17 mouse cellular contexts compared by ENCODE assay signal in the genomic region with DNA sequence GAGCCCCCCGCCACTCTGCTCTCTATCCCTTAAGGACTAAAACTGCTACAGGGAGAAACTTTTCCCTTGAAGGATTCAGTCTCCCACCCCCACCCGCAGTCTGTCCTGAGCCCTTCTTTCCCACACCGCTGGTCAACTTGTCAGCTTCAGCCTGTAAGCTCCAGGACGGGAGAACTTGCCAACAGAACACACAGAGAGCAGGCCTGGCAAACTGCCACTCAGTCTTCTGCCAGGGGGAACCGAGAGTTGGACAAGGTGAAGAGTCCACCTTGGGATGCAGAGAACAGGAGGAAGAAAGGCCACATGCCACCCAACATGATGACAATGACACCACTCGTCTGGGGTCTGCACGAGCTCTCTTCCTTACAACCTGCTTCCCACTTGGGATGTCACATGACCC. TPM values are rescaled to one million over a fixed set of nuclear protein-coding genes. Genes with fewer than 3 reads are reported as not detected.
DNase-seq lines count a peak whose midpoint lies in the region; ATAC-seq and TF ChIP-seq lines count a peak whose summit lies in the region.
"Had no signal": no experiment of that assay in that cellular context is flagged by ENCODE, and none has a peak within 500 bp of the region (broad histone marks: within the 10 kb centered on the region; RNA-seq: fewer than 3 reads in every experiment).

No protein-coding gene starts in this region.

- 77% methylated on average over 7 of the region's 7 CpGs for WGBS in heart, embryonic 11.5 days (ENCODE audit: insufficient replicate concordance)
- WGBS in kidney, adult 2 months: 46% methylated on average over 7 of the region's 7 CpGs
- 74% methylated on average over 7 of the region's 7 CpGs for WGBS in kidney, embryonic 15.5 days
- WGBS in forebrain, embryonic 15.5 days: 66% methylated on average over 7 of the region's 7 CpGs

- peak; percentile 22 to 32 for DNase-seq in heart, adult 18-20 months
- DNase-seq in kidney, adult 2 months: peak; percentile 76
- DNase-seq in right cerebral cortex, postnatal 4 days: peak; percentile 21
- DNase-seq in right cerebral cortex, postnatal 14 days: no peak
- no peak for DNase-seq in spleen, postnatal 14 days (ENCODE audit: low spot score in 2 of 2)
- DNase-seq: adrenal gland, postnatal 10 days; lung, postnatal 10 days had no signal

- no peak for TF ChIP-seq CTCF in kidney, adult 2 months (conservative IDR thresholded peaks at IDR 0.05; ENCODE audit: insufficient read depth, insufficient read length, low read depth, low read length)

- H3K27me3 ChIP-seq in heart, embryonic 11.5 days (ENCODE audit: control insufficient read depth, insufficient read depth, low read length): no peaks in the 10 kb centered on the region
- H3K27me3 ChIP-seq in kidney, adult 2 months (replicated peaks; ENCODE audit: control insufficient read depth, insufficient read depth, low read length): no peaks in the 10 kb centered on the region
- H3K27me3 ChIP-seq in kidney, embryonic 15.5 days: no peaks in the 10 kb centered on the region
- H3K27me3 ChIP-seq in forebrain, embryonic 15.5 days: no peaks in the 10 kb centered on the region
- H3K27me3 ChIP-seq: hindbrain, embryonic 13.5 days; liver, embryonic 12.5 days; neural tube, embryonic 13.5 days; stomach, embryonic 15.5 days had no signal

- H3K4me1 ChIP-seq in heart, embryonic 11.5 days (ENCODE audit: control insufficient read depth, insufficient read depth, low read length): peaks cover 7% of the 10 kb centered on the region
- H3K4me1 ChIP-seq in kidney, adult 2 months (ENCODE audit: control insufficient read depth, insufficient read depth, low read length): no peaks in the 10 kb centered on the region; the same call in 1 of the 2 replicates
- peaks cover 7% of the 10 kb centered on the region for H3K4me1 ChIP-seq in kidney, embryonic 15.5 days
- H3K4me1 ChIP-seq in forebrain, embryonic 15.5 days: peaks cover 5% of the 10 kb centered on the region
- H3K4me1 ChIP-seq: stomach, embryonic 15.5 days had no signal

- TF ChIP-seq POLR2A in kidney, adult 2 months (IDR thresholded peaks at IDR 0.05; ENCODE audit: low read depth, low read length): no peak

- H3K9ac ChIP-seq in heart, embryonic 11.5 days (ENCODE audit: low read depth, low read length): no peak overlapping the region
- H3K9ac ChIP-seq in kidney, embryonic 15.5 days: no peak overlapping the region
- no peak overlapping the region for H3K9ac ChIP-seq in forebrain, embryonic 15.5 days (replicated peaks)
- H3K9ac ChIP-seq: hindbrain, embryonic 13.5 days; liver, embryonic 12.5 days; neural tube, embryonic 13.5 days; stomach, embryonic 15.5 days had no signal

- H3K4me3 ChIP-seq in heart, embryonic 11.5 days (ENCODE audit: low read depth, low read length): no peak overlapping the region
- no peak overlapping the region for H3K4me3 ChIP-seq in kidney, adult 2 months (ENCODE audit: insufficient read depth, low read depth, low read length)
- no peak overlapping the region for H3K4me3 ChIP-seq in kidney, embryonic 15.5 days (replicated peaks)
- no peak overlapping the region for H3K4me3 ChIP-seq in forebrain, embryonic 15.5 days
- H3K4me3 ChIP-seq: heart, adult 2 months; hindbrain, embryonic 13.5 days; liver, embryonic 12.5 days; neural tube, embryonic 13.5 days; stomach, embryonic 15.5 days had no signal

- no peak for ATAC-seq in heart, embryonic 11.5 days (replicated peaks; ENCODE audit: insufficient number of reproducible peaks, low FRiP score, low TSS enrichment)
- ATAC-seq in kidney, embryonic 15.5 days (replicated peaks; ENCODE audit: low FRiP score): no peak
- ATAC-seq in forebrain, embryonic 15.5 days (replicated peaks): no peak
- ATAC-seq: forebrain, embryonic 16.5 days; intestine, embryonic 16.5 days; liver, embryonic 12.5 days had no signal

- no peaks in the 10 kb centered on the region; the same call in 1 of the 2 replicates for H3K36me3 ChIP-seq in heart, embryonic 11.5 days (ENCODE audit: control insufficient read depth, insufficient read depth, low read length)
- no peaks in the 10 kb centered on the region for H3K36me3 ChIP-seq in kidney, adult 2 months (ENCODE audit: control insufficient read depth, insufficient read depth, low read length)
- peaks cover 24% of the 10 kb centered on the region for H3K36me3 ChIP-seq in kidney, embryonic 15.5 days
- no peaks in the 10 kb centered on the region; the same call in 1 of the 2 replicates for H3K36me3 ChIP-seq in forebrain, embryonic 15.5 days
- H3K36me3 ChIP-seq: liver, embryonic 12.5 days had no signal

- no peak overlapping the region for H3K27ac ChIP-seq in heart, embryonic 11.5 days (ENCODE audit: low read depth, low read length)
- no peak overlapping the region for H3K27ac ChIP-seq in kidney, adult 2 months (ENCODE audit: insufficient read depth, low read depth, low read length)
- H3K27ac ChIP-seq in kidney, embryonic 15.5 days: no peak overlapping the region
- no peak overlapping the region for H3K27ac ChIP-seq in forebrain, embryonic 15.5 days (replicated peaks)
- H3K27ac ChIP-seq: heart, adult 2 months; hindbrain, embryonic 13.5 days; liver, embryonic 12.5 days; neural tube, embryonic 13.5 days; stomach, embryonic 15.5 days had no signal

- no peaks in the 10 kb centered on the region for H3K9me3 ChIP-seq in heart, embryonic 11.5 days (replicated peaks; ENCODE audit: control insufficient read depth, low read length)
- no peaks in the 10 kb centered on the region for H3K9me3 ChIP-seq in kidney, embryonic 15.5 days (replicated peaks)
- no peaks in the 10 kb centered on the region for H3K9me3 ChIP-seq in forebrain, embryonic 15.5 days
- H3K9me3 ChIP-seq: hindbrain, embryonic 13.5 days; liver, embryonic 12.5 days; neural tube, embryonic 13.5 days; stomach, embryonic 15.5 days had no signal

- H3K4me2 ChIP-seq in heart, embryonic 11.5 days: no peak overlapping the region
- H3K4me2 ChIP-seq in kidney, embryonic 15.5 days: no peak overlapping the region
- H3K4me2 ChIP-seq in forebrain, embryonic 15.5 days (replicated peaks): no peak overlapping the region
- H3K4me2 ChIP-seq: hindbrain, embryonic 13.5 days; liver, embryonic 12.5 days; neural tube, embryonic 13.5 days; stomach, embryonic 15.5 days had no signal

RNA-seq across cellular contexts. Expression of a gene that starts 56.1 kb away (rescaled TPM):
- 1 to 10 TPM; 6.8 to 8.0 TPM for total RNA-seq in heart, adult 18-20 months (2021)
- 16.3 and 17.4 TPM in 2 replicates for polyA plus RNA-seq in heart, embryonic 11.5 days (2014; fragmentation: Nextera tagmentation; extraction: Ambion mirVana)
- 31.0 and 37.3 TPM in 2 replicates for polyA plus RNA-seq in kidney, adult 2 months (2012; rRNA removed)
- polyA plus RNA-seq in kidney, embryonic 15.5 days (2015; fragmentation: Nextera tagmentation; extraction: Ambion mirVana): 14.5 and 18.6 TPM in 2 replicates
- 17.3 and 18.8 TPM in 2 replicates for polyA plus RNA-seq in forebrain, embryonic 15.5 days (2015; fragmentation: Nextera tagmentation; extraction: Ambion mirVana)

Comparison
In these comparisons a context has a peak if more than half of its experiments do, and no peak if none do; other contexts are left out.
1. DNase-seq: peak in heart, adult 18-20 months (2 of 2), kidney, adult 2 months (single experiment) and right cerebral cortex, postnatal 4 days (single experiment); none in right cerebral cortex, postnatal 14 days (single experiment) and spleen, postnatal 14 days (0 of 2).